Mouse (Mus musculus): ENCODE measurements around the gene Kl. TPM values are rescaled to one million over a fixed set of nuclear protein-coding genes. Genes with fewer than 3 reads are reported as not detected.

Gene Kl
- polyA plus RNA-seq, 1 experiment: 0.22 TPM

DNA sequence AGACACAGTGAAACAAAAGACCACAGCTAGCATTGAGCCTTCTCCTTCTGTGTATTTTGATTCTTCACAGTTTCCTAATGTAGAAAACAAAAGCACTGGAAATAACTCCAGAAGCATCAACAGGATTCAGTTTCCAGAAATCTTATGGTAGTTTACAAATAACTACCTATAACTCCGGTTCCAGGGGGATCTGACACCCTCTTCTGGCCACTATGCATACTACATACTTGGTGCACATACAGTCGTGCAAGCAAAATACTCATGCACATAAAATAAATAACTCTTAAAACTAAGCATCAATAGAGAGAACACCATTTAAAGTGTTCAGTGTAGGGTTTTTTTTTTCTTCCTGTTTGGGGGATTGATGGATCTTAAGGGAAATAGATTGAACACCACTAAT lies 23.0 kb upstream of the Kl start:
- TF ChIP-seq POLR2A (IDR thresholded peaks at IDR 0.05; ENCODE audit: borderline replicate concordance, extremely low read depth, low read depth, low read length) (no peak), CTCF (IDR thresholded peaks at IDR 0.05; ENCODE audit: insufficient read depth, low read length) (no peak)
- Histone ChIP-seq H3K4me1 (ENCODE audit: control insufficient read depth, insufficient read depth, low read length) (no peaks in the 10 kb centered on the region), H3K4me3 (replicated peaks; ENCODE audit: extremely low read depth, low read depth, low read length) (no peak overlapping the region)
- WGBS: 80% methylated on average over 2 of the region's 2 CpGs
- DNase-seq: no peak

DNA sequence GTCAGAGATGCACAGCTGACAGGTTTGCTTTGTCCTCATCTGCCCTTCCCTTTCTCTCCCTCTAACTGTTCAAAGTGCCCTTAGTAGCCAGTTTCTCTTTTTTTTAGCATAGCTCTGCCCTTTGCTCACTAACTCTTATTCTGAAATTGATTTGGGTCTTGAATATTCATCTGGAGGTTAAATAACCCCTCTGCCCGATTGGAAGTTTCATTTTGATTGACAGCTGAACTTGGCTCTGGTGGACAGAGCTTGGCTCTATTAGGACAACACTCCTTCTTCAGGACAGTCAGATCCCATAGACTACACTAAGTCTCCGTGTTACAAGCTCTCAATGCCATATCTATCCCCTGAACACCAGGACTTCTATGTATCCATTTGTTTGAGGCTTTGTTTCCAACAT lies 19.8 kb upstream of the Kl start:
- TF ChIP-seq POLR2A (IDR thresholded peaks at IDR 0.05; ENCODE audit: borderline replicate concordance, extremely low read depth, low read depth, low read length) (no peak), CTCF (IDR thresholded peaks at IDR 0.05; ENCODE audit: insufficient read depth, low read length) (no peak)
- H3K4me3 ChIP-seq (replicated peaks; ENCODE audit: extremely low read depth, low read depth, low read length): no peak overlapping the region
- H3K4me1 ChIP-seq (ENCODE audit: control insufficient read depth, insufficient read depth, low read length): no peaks in the 10 kb centered on the region
- no peak for DNase-seq
- 58% methylated on average over 2 of the region's 2 CpGs for WGBS

DNA sequence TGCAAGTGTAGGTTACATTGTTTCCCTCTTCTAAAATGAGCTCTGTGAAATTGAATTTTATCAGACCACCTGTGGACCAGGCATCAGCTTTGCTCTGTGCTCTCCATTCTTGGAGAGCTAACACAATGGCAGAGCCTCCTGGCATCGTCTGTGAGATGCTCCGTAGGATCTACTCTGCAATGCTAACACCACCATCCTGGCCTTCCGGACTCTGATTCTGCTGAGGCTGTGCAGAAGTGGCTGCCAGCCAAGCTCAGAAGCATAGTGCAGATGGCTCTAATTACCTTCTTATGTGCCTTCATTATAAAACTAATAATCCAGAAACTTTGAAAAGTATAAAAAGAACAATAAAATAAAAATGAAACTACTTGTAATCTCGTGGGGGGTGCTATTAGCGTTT lies 16.2 kb upstream of the Kl start:
- no peak for DNase-seq
- H3K4me3 ChIP-seq (replicated peaks; ENCODE audit: extremely low read depth, low read depth, low read length): no peak overlapping the region
- WGBS: 24% methylated on average over 5 of the region's 5 CpGs
- TF ChIP-seq CTCF (IDR thresholded peaks at IDR 0.05; ENCODE audit: insufficient read depth, low read length): no peak
- no peaks in the 10 kb centered on the region for H3K4me1 ChIP-seq (ENCODE audit: control insufficient read depth, insufficient read depth, low read length)

DNA sequence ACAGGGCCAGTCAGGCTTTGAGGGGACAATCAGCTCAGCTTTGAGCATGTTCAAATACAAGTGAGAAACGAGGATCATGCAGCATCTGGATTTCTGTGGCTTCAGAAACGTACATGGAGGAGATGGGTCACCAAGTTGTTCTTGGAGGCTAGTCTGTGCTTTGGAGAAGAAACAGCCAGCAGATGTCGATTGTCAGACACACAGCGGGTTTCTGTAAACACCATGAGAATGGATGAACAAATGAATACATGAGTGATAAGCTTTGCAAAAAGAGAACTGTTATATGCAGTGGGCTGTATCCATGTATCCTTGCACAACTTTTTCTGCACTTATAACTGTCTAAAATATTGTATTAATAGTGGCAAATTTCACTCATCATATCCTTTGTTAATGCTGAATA lies 15.6 kb upstream of the Kl start:
- WGBS: 39% methylated on average over 4 of the region's 4 CpGs
- Histone ChIP-seq H3K4me3 (replicated peaks; ENCODE audit: extremely low read depth, low read depth, low read length) (no peak overlapping the region), H3K4me1 (ENCODE audit: control insufficient read depth, insufficient read depth, low read length) (no peaks in the 10 kb centered on the region)
- DNase-seq: no peak
- TF ChIP-seq POLR2A (IDR thresholded peaks at IDR 0.05; ENCODE audit: borderline replicate concordance, extremely low read depth, low read depth, low read length) (no peak), CTCF (IDR thresholded peaks at IDR 0.05; ENCODE audit: insufficient read depth, low read length) (no peak)

DNA sequence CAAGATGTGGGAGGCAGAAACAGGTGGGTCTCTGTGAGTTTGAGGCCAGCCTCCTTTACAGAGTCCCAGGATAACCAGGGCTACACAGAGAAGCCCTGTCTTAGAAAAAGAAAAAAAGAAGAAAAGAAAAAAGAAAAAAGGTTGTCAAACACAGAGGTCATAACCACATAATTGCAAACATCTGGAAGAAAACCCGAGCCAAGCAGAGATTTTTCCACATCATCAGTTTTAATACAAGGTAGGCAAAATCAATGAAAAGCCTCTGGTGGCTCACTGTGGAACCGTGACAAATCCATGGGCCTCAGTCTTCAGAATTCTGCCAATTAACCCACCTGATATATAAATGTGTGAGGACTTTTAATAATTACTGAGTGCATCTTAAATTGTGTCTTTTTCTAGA lies 14.9 kb upstream of the Kl start:
- WGBS: 63% methylated on average over 2 of the region's 2 CpGs

DNA sequence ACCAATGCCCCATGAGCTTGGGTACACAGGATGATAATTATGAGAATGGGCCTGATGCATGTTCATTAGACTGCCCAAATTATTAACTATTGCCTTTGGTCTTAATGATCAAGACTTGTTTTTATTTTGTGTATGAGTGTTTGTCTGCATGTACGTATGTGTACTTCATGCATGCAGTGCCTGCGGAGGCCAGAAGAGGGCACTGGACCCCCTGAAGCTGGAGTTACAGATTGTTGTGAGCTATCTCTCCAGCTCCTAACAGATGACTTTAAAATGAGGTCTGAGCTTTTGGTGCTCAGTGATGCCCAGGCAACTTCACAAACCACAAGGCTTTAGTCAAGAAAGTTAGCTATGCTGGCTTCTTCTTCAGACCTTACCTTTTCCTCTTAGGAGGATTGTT lies 6.8 kb upstream of the Kl start:
- H3K4me1 ChIP-seq (ENCODE audit: control insufficient read depth, insufficient read depth, low read length): no peaks in the 10 kb centered on the region
- H3K4me3 ChIP-seq (replicated peaks; ENCODE audit: extremely low read depth, low read depth, low read length): no peak overlapping the region
- TF ChIP-seq POLR2A (IDR thresholded peaks at IDR 0.05; ENCODE audit: borderline replicate concordance, extremely low read depth, low read depth, low read length) (no peak), CTCF (IDR thresholded peaks at IDR 0.05; ENCODE audit: insufficient read depth, low read length) (no peak)
- WGBS: 96% methylated on average over 2 of the region's 2 CpGs
- no peak for DNase-seq

More for the DNA sequence above, 14.9 kb upstream of the Kl start:
- TF ChIP-seq POLR2A (IDR thresholded peaks at IDR 0.05; ENCODE audit: borderline replicate concordance, extremely low read depth, low read depth, low read length): no peak
- no peak for TF ChIP-seq CTCF (IDR thresholded peaks at IDR 0.05; ENCODE audit: insufficient read depth, low read length)
- no peak overlapping the region for H3K4me3 ChIP-seq (replicated peaks; ENCODE audit: extremely low read depth, low read depth, low read length)
- DNase-seq: no peak
- H3K4me1 ChIP-seq (ENCODE audit: control insufficient read depth, insufficient read depth, low read length): no peaks in the 10 kb centered on the region

DNA sequence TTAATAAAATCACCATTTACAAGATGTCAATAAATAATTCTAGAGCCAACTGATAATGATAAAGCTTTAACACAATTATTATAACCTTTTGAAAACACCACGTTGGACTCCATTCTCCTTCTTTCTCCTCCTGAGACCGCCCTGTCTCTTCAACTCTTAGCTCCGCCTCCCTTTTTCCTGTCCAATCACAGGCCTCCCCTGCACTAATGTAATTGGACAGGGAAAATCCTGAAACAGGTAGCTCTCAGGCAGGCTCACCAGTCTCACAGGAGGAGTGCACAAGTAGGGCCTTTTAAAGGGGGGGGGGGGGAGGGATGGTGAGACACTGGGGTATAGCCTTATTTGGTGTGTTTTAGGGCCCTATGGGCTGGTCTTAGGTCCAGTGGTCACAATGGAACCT lies 3.3 kb upstream of the Kl start:
- Histone ChIP-seq H3K4me3 (replicated peaks; ENCODE audit: extremely low read depth, low read depth, low read length) (no peak overlapping the region), H3K4me1 (ENCODE audit: control insufficient read depth, insufficient read depth, low read length) (no peaks in the 10 kb centered on the region)
- no peak for DNase-seq
- WGBS: 88% methylated on average over 3 of the region's 3 CpGs
- TF ChIP-seq POLR2A (IDR thresholded peaks at IDR 0.05; ENCODE audit: borderline replicate concordance, extremely low read depth, low read depth, low read length): no peak
- no peak for TF ChIP-seq CTCF (IDR thresholded peaks at IDR 0.05; ENCODE audit: insufficient read depth, low read length)

DNA sequence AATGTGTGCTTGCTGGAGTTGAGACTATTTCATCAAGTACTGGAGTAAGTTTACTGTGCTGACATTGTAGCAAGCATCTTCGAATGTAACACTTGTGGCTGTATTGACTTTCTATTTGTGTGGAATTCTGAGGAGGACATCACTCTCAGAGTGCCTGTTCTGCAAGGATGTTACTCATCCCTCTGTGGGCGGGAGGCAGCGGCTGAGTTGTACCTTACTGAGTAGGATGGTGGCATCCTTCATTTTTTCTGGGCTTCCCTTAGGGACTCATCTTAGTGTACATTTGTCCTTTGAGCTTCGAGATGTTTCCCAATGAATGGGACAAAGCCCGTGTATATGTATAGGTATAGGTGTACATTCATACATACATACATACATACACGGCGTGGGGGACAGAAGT lies 1.1 kb upstream of the Kl start:
- TF ChIP-seq POLR2A (IDR thresholded peaks at IDR 0.05; ENCODE audit: borderline replicate concordance, extremely low read depth, low read depth, low read length): no peak
- TF ChIP-seq CTCF (IDR thresholded peaks at IDR 0.05; ENCODE audit: insufficient read depth, low read length): no peak
- Histone ChIP-seq H3K4me1 (ENCODE audit: control insufficient read depth, insufficient read depth, low read length) (no peaks in the 10 kb centered on the region), H3K4me3 (replicated peaks; ENCODE audit: extremely low read depth, low read depth, low read length) (no peak overlapping the region)
- DNase-seq: no peak
- WGBS: 92% methylated on average over 7 of the region's 7 CpGs

DNA sequence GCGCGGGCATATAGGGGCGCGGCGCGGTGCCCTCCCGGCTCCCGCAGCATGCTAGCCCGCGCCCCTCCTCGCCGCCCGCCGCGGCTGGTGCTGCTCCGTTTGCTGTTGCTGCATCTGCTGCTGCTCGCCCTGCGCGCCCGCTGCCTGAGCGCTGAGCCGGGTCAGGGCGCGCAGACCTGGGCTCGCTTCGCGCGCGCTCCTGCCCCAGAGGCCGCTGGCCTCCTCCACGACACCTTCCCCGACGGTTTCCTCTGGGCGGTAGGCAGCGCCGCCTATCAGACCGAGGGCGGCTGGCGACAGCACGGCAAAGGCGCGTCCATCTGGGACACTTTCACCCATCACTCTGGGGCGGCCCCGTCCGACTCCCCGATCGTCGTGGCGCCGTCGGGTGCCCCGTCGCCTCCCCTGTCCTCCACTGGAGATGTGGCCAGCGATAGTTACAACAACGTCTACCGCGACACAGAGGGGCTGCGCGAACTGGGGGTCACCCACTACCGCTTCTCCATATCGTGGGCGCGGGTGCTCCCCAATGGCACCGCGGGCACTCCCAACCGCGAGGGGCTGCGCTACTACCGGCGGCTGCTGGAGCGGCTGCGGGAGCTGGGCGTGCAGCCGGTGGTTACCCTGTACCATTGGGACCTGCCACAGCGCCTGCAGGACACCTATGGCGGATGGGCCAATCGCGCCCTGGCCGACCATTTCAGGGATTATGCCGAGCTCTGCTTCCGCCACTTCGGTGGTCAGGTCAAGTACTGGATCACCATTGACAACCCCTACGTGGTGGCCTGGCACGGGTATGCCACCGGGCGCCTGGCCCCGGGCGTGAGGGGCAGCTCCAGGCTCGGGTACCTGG lies 488 bp downstream of the Kl start:
- Histone ChIP-seq H3K4me1 (ENCODE audit: control insufficient read depth, insufficient read depth, low read length) (no peaks in the 10 kb centered on the region), H3K4me3 (replicated peaks; ENCODE audit: extremely low read depth, low read depth, low read length) (peak overlapping the region; percentile 47)
- no peak for DNase-seq
- WGBS: 4% methylated on average over 89 of the region's 89 CpGs
- TF ChIP-seq CTCF (IDR thresholded peaks at IDR 0.05; ENCODE audit: insufficient read depth, low read length) (no peak), POLR2A (IDR thresholded peaks at IDR 0.05; ENCODE audit: borderline replicate concordance, extremely low read depth, low read depth, low read length) (no peak)

DNA sequence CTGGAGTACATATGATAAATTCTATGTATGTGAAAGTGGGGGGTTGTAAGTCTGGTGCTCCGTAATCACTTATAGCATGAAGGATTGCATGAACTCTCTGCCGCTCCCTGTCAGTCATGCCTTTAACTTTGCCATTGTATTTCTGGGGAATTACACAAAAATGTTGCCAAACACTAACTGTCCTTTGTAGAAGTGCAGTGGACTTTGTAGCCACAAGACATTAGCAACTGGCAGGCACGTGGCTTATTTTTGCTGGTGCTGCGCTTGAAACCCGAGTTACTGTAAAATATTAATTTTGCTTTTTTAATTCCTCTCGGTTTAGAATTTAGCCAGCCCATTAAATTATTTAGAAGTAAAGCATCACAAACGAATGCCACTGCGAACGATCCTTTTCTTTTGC lies 2.4 kb downstream of the Kl start:
- DNase-seq: no peak
- WGBS: 91% methylated on average over 9 of the region's 9 CpGs
- Histone ChIP-seq H3K4me1 (ENCODE audit: control insufficient read depth, insufficient read depth, low read length) (no peaks in the 10 kb centered on the region), H3K4me3 (replicated peaks; ENCODE audit: extremely low read depth, low read depth, low read length) (no peak overlapping the region)
- no peak for TF ChIP-seq CTCF (IDR thresholded peaks at IDR 0.05; ENCODE audit: insufficient read depth, low read length)
- TF ChIP-seq POLR2A (IDR thresholded peaks at IDR 0.05; ENCODE audit: borderline replicate concordance, extremely low read depth, low read depth, low read length): no peak
